Mouse (Mus musculus): ENCODE results near the gene Bnc2. TPM values are rescaled to one million over a fixed set of nuclear protein-coding genes. Genes with fewer than 3 reads are reported as not detected.

Bnc2 gene
- total RNA-seq, 1 experiment from 2014 or later, result 0.48 TPM

- no peak for ATAC-seq (replicated peaks; ENCODE audit: insufficient number of reproducible peaks, low FRiP score, low TSS enrichment, poor library complexity, severe bottlenecking)
Measured at GRCm38 (mm10) chr4:84282651-84283050, 392.4 kb downstream of the Bnc2 start.

GRCm38 (mm10) chr4:84278156-84278555, 396.9 kb downstream of the Bnc2 start:
- ATAC-seq (replicated peaks; ENCODE audit: insufficient number of reproducible peaks, low FRiP score, low TSS enrichment, poor library complexity, severe bottlenecking), result no peak

GRCm38 (mm10) chr4:84276081-84276480, 399.0 kb downstream of the Bnc2 start:
- no peak for ATAC-seq (replicated peaks; ENCODE audit: insufficient number of reproducible peaks, low FRiP score, low TSS enrichment, poor library complexity, severe bottlenecking)

- ATAC-seq (replicated peaks; ENCODE audit: insufficient number of reproducible peaks, low FRiP score, low TSS enrichment, poor library complexity, severe bottlenecking), result no peak
Measured at GRCm38 (mm10) chr4:84274158-84274557, 400.9 kb downstream of the Bnc2 start.

GRCm38 (mm10) chr4:84272867-84273266, 402.2 kb downstream of the Bnc2 start:
- ATAC-seq (replicated peaks; ENCODE audit: insufficient number of reproducible peaks, low FRiP score, low TSS enrichment, poor library complexity, severe bottlenecking), result no peak

GRCm38 (mm10) chr4:84269845-84270244, 405.2 kb downstream of the Bnc2 start:
- no peak for ATAC-seq (replicated peaks; ENCODE audit: insufficient number of reproducible peaks, low FRiP score, low TSS enrichment, poor library complexity, severe bottlenecking)

- ATAC-seq (replicated peaks; ENCODE audit: insufficient number of reproducible peaks, low FRiP score, low TSS enrichment, poor library complexity, severe bottlenecking), result no peak
Measured at GRCm38 (mm10) chr4:84247356-84247755, 427.7 kb downstream of the Bnc2 start.

GRCm38 (mm10) chr4:84232346-84232745, 442.7 kb downstream of the Bnc2 start:
- no peak for ATAC-seq (replicated peaks; ENCODE audit: insufficient number of reproducible peaks, low FRiP score, low TSS enrichment, poor library complexity, severe bottlenecking)

- no peak for ATAC-seq (replicated peaks; ENCODE audit: insufficient number of reproducible peaks, low FRiP score, low TSS enrichment, poor library complexity, severe bottlenecking)
Measured at GRCm38 (mm10) chr4:84231251-84231650, 443.8 kb downstream of the Bnc2 start.

- no peak for ATAC-seq (replicated peaks; ENCODE audit: insufficient number of reproducible peaks, low FRiP score, low TSS enrichment, poor library complexity, severe bottlenecking)
Measured at GRCm38 (mm10) chr4:84229189-84229960, 445.7 kb downstream of the Bnc2 start.

GRCm38 (mm10) chr4:84228551-84228950, 446.5 kb downstream of the Bnc2 start:
- ATAC-seq (replicated peaks; ENCODE audit: insufficient number of reproducible peaks, low FRiP score, low TSS enrichment, poor library complexity, severe bottlenecking), result no peak

Other genes with a start within 250 kb of the Bnc2 start
- gene Cntln, start 209.0 kb upstream of the Bnc2 start, total RNA-seq (2017), result 8.9 to 13.6 TPM (median 13.0 TPM) in 3 replicates

Measured in monocyte, adult 5-6 weeks (primary cell).